Mouse (Mus musculus) B cell, adult (primary cell): Measurements from ENCODE around the gene Ralgps1. TPM values are rescaled to one million over a fixed set of nuclear protein-coding genes. Genes with fewer than 3 reads are reported as not detected.

Source experiments
- total RNA-seq: library from RNA; stranded (reverse); gene quantifications from 4 replicates; pipeline ENCODE4 v1.2.4, GENCODE M21; 2023; ENCODE audit not compliant: inconsistent age

Ralgps1 gene
- total RNA-seq: 17.8 to 21.7 TPM (median 18.2 TPM) in 4 replicates

DNA sequence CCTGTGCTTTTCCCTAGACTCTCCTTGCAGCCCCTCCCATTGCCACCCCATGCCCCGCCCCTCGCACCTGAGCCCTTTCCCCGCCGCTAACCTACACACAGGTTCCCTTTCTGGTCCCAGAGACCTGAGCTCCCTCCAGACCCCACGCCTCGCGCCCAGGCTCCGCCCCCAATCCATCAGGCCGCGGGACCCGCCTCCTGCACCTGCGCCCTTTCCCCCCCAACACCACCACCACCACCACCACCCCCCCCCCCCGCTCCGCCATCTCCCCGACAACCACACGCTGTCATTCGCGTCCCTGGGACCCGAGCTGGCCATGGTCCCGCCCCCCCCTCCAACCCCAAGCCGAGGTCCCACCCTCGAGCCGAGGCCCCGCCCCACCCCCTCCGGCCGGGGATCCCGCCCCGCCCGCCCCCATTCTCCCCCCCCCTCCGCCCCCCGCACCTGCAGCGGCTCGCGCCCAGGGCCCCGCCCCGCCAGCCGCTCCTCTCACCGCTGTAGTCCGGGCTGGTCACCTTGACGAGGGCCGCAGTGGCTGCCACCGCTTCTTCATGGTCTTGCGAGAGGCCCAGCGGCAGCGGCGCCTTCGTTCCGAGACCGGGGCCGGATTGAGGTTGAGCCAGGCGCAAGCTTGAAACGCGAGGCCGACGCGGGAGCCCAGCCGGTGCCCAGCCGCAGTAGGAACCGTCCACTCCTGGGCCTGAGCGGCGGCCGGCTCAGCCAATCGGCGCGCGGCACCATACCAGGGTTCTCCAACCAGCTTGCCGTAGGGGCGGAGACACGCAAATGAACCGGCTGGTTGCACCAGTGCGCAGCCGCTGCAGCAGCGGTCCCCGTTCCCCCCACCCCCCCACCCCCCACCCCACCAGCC, at the start of gene Ralgps1:
TSS of gene Ralgps1 (minus strand) at position 710 of the 871 bp plus-strand sequence.

GRCm38 (mm10) chr2:33215700-33216509, 155.4 kb downstream of the Ralgps1 start, which contains the start of gene Angptl2:
Gene Angptl2 (plus strand): TSS chr2:33216069.

DNA sequence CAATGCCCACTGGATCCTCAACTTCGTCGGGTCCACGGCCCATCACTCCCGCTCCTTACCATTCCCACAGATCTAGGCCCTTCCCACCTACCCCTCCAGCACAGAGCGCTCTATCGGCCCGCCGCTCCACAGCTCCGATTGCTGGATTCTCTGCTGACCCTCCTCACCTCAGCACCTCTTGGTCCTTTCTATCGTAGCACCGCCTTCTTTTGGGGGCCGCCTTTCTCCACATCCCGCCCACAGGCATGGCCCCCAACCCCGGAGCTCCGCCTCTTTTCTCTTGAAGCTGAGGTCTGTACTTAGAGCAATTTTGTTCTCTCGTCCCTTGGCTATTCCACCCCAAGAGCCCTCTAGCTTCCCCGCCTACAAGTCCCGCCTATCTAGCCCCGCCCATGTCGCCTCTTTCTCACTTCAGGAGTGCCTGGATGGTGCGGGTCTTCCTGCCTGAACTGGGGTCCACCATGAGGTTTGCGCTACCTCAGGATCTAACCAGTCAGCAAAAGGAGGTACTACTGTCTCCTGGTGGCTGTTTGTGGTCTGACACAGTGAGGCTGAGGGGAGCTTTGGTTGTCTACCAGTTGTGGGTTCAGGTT, 239.7 kb downstream of the Ralgps1 start, which contains the start of gene Garnl3:
TSS of gene Garnl3 (minus strand) at position 155 of the 593 bp plus-strand sequence.

Other genes starting within 250 kb of the Ralgps1 start
- 0.18 to 2.2 TPM (median 0.45 TPM) in 3 of 4 replicates, not detected in the other for gene Garnl3, start 239.8 kb downstream of the Ralgps1 start, total RNA-seq
- gene Angptl2, start 155.4 kb downstream of the Ralgps1 start, total RNA-seq: not detected in 4 replicates
- 7.8 to 17.2 TPM (median 10.8 TPM) in 4 replicates for gene Zbtb34, start 59.8 kb upstream of the Ralgps1 start, total RNA-seq
- gene Zbtb43, start 97.1 kb upstream of the Ralgps1 start, total RNA-seq: 34.6 to 45.0 TPM (median 37.6 TPM) in 4 replicates